Mouse (Mus musculus) olfactory bulb, adult 2 months (tissue): ENCODE results near the gene Apeh. TPM values are rescaled to one million over a fixed set of nuclear protein-coding genes. Genes with fewer than 3 reads are reported as not detected.
A peak's percentile ranks its signal among the peaks of the same experiment; 100 is the strongest.

Experiments
- H3K27ac ChIP-seq: fragments of 200-500 bp; 2 replicates; pipeline ENCODE4 v1.5.1; 2012; ENCODE audit warnings: low read depth, low read length; ENCODE audit not compliant: insufficient read depth
- H3K4me1 ChIP-seq: fragments of 200-500 bp; 2 replicates; pipeline ENCODE4 v1.6.1; 2012; ENCODE audit warnings: low read length; ENCODE audit not compliant: control insufficient read depth, insufficient read depth
- H3K4me3 ChIP-seq: fragments of 200-500 bp; 2 replicates; pipeline ENCODE4 v1.5.1; 2012; ENCODE audit warnings: mild to moderate bottlenecking, low read depth, low read length, moderate library complexity; ENCODE audit not compliant: insufficient read depth
- CTCF ChIP-seq: fragments of 200-500 bp; IDR thresholded peaks from 2 replicates; pipeline ENCODE4 v1.5.1; 2012; ENCODE audit warnings: low read depth, mild to moderate bottlenecking, low read length, moderate library complexity; ENCODE audit not compliant: insufficient read depth
- POLR2A ChIP-seq: fragments of 200-500 bp; IDR thresholded peaks from 2 replicates; pipeline ENCODE4 v1.6.1; 2012; ENCODE audit warnings: mild to moderate bottlenecking, low read depth, low read length, moderate library complexity; ENCODE audit not compliant: insufficient read depth
- WGBS: fragments of 180-500 bp; shearing (Covaris S2); methylation state at CpG from one replicate; pipeline ENCODE4 v1.1.7; 2018; 5-methylcytosine and 5-hydroxymethylcytosine counted together
- polyA plus RNA-seq: library from polyadenylated mRNA; stranded (reverse); fragments of >200 nt; gene quantifications from 2 replicates; pipeline ENCODE4 v1.2.4, GENCODE M21; 2012; ENCODE audit warnings: low replicate concordance; ENCODE audit not compliant: missing spikeins, insufficient read depth, insufficient read length

Apeh gene
- polyA plus RNA-seq, 1 experiment: not detected

- H3K27ac ChIP-seq: no peak overlapping the region
- no peak for TF ChIP-seq POLR2A
- no peak for TF ChIP-seq CTCF
- peaks cover 11% of the 10 kb centered on the region for H3K4me1 ChIP-seq
- WGBS: 85% methylated on average over 6 of the region's 6 CpGs
- H3K4me3 ChIP-seq: no peak overlapping the region
Observed at GRCm38 (mm10) chr9:108055661-108056237, 38.7 kb downstream of the Apeh start.

GRCm38 (mm10) chr9:108055061-108055460, 39.3 kb downstream of the Apeh start:
- 92% methylated on average over 1 of the region's 1 CpGs for WGBS
- Histone ChIP-seq H3K27ac (no peak overlapping the region), H3K4me1 (peaks cover 15% of the 10 kb centered on the region), H3K4me3 (no peak overlapping the region)
- TF ChIP-seq POLR2A (no peak), CTCF (no peak)

DNA sequence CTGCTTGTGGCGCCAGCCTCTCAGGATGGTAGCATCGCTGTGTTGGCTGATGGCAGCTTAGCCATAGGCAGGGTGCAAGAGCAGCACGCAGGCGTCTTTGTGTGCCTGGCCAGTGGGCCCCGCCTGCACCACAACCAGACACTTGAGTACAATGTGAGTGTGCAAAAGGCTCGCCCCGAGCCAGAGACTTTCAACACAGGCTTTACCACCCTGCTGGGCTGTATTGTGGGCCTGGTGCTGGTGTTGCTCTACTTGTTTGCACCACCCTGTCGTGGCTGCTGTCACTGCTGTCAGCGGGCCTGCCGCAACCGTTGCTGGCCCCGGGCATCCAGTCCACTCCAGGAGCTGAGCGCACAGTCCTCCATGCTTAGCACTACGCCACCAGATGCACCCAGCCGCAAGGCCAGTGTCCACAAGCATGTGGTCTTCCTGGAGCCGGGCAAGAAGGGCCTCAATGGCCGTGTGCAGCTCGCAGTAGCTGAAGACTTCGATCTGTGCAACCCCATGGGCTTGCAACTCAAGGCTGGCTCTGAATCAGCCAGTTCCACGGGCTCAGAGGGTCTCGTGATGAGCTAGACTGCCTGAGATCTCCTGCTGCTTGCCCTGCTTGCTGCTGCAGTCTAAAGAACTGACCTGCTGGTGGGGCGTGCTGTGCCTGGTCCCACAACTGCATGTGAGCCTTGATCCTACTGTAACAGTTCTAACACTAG, 39.9 kb downstream of the Apeh start:
- no peak overlapping the region for H3K4me3 ChIP-seq
- TF ChIP-seq POLR2A: no peak
- no peak for TF ChIP-seq CTCF
- no peak overlapping the region for H3K27ac ChIP-seq
- H3K4me1 ChIP-seq: peaks cover 21% of the 10 kb centered on the region
- 89% methylated on average over 22 of the region's 22 CpGs for WGBS

DNA sequence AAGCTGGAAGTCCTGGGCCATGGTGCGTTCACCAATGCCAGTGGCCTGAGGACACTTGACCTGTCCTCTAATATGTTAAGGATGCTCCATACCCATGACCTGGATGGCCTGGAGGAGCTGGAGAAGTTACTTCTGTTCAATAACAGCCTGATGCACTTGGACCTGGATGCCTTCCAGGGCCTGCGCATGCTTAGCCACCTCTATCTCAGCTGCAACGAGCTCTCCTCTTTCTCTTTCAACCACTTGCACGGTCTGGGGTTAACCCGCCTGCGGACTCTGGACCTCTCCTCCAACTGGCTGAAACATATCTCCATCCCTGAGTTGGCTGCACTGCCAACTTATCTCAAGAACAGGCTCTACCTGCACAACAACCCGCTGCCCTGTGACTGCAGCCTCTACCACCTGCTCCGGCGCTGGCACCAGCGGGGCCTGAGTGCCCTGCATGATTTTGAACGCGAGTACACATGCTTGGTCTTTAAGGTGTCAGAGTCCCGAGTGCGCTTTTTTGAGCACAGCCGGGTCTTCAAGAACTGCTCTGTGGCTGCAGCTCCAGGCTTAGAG, 40.7 kb downstream of the Apeh start:
- 89% methylated on average over 15 of the region's 15 CpGs for WGBS
- H3K4me3 ChIP-seq: no peak overlapping the region
- peaks cover 23% of the 10 kb centered on the region for H3K4me1 ChIP-seq
- TF ChIP-seq CTCF (no peak), POLR2A (no peak)
- H3K27ac ChIP-seq: no peak overlapping the region

- no peak within 1 kb of the TSS for H3K4me3 ChIP-seq
- TF ChIP-seq POLR2A (no peak), CTCF (peak; percentile 69)
- WGBS: 55% methylated on average over 20 of the region's 20 CpGs
- peaks cover 25% of the 10 kb centered on the region for H3K4me1 ChIP-seq
- no peak within 1 kb of the TSS for H3K27ac ChIP-seq
Observed at GRCm38 (mm10) chr9:108052885-108053664, 41.3 kb downstream of the Apeh start, which contains the start of gene Amigo3. Amigo3 (plus strand) TSS chr9:108053159.

DNA sequence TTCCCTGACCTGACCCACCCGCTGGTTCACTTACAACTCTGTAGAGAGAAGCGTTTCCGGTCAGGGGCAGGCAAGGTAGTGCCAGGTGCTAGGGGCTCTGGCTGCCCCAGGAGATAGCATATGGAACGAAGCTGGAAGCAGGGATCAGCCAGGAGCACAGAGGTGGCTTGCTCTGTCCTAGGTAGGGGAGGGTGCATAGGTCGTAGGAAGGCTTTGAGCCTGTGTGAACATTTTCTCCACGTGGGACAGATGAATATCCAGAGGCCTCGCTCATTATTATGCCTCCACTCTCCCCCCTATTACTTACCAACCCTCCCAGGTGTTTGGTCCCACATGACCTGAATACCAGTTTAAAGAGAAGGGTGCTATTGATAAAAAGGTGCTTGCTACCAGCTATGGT, 42.0 kb downstream of the Apeh start:
- Histone ChIP-seq H3K4me3 (no peak overlapping the region), H3K4me1 (peaks cover 25% of the 10 kb centered on the region), H3K27ac (no peak overlapping the region)
- no peak for TF ChIP-seq POLR2A
- TF ChIP-seq CTCF: no peak
- WGBS: 74% methylated on average over 7 of the region's 7 CpGs

DNA sequence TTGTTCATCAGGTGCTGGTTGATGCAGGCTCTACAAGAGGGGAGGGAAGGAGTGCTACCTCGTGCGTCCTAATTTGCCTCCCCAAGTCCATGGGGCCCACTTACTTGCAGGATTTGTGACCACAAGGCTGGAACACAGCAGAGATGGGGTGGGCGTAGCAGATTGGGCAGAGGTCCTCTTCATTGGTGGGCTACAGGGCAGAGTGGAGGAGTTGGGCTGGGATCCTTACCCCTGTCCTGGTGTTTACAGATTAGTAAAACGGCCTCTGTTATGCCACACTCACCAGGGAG, 42.5 kb downstream of the Apeh start:
- TF ChIP-seq CTCF (no peak), POLR2A (no peak)
- H3K4me1 ChIP-seq: peaks cover 25% of the 10 kb centered on the region
- no peak overlapping the region for H3K4me3 ChIP-seq
- H3K27ac ChIP-seq: no peak overlapping the region
- 75% methylated on average over 4 of the region's 4 CpGs for WGBS

DNA sequence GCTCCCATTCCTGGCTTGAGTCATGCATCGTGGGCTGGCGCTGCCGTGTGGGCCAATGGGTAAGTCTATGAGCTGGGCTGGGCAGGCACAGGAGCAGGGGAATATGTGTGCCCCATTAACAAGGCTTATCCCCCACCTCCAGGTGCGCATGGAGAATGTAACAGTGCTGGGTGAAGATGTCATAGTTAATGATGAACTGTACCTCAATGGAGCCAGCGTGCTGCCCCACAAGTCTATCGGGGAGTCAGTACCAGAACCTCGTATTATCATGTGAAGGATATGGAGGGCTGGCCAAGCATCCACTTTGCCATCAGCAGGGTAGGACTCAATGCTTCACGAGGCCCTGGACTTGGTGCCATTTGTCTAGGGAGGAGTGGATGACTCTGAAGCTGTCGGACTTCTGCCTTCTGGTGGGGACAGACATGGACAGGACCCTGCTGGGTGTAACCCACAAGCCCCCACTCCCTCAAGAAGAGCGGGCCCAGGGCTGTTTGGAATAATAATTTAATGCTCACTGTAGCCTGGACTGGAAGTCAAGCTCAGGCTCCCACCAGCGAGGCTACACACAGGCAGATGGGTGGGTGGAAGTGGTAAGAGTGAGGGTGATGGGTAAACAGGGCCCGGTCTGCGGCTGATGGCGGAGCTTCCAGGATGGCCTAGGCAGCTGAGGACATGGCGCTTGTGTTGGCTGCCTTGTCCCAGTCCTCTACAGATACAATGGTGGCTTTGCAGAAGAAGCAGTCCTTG, 43.0 kb downstream of the Apeh start:
- Histone ChIP-seq H3K4me3 (no peak overlapping the region), H3K27ac (no peak overlapping the region), H3K4me1 (peaks cover 25% of the 10 kb centered on the region)
- TF ChIP-seq POLR2A: no peak
- no peak for TF ChIP-seq CTCF
- WGBS: 86% methylated on average over 15 of the region's 15 CpGs
